Mouse (Mus musculus) liver, embryonic 11.5 days (tissue): ENCODE measurements around the gene Uckl1. TPM values are rescaled to one million over a fixed set of nuclear protein-coding genes. Genes with fewer than 3 reads are reported as not detected.

Experiments
- ATAC-seq: fragments of 200-750 bp; cut with Nextera tagmentation; replicated peaks from 2 replicates; pipeline ENCODE4 v1.8.0; 2017; ENCODE audit warnings: moderate number of reproducible peaks, mild to moderate bottlenecking, moderate TSS enrichment, moderate library complexity; ENCODE audit not compliant: low FRiP score
- DNase-seq: peaks from one replicate; pipeline ENCODE4 v3.0.0-alpha.2; 2017; ENCODE audit warnings: low spot score
- H3K27ac ChIP-seq: fragments of 300-500 bp; sonication (generic); 2 replicates; pipeline ENCODE4 v1.5.1; 2014; ENCODE audit warnings: mild to moderate bottlenecking, low read depth, low read length, control low read depth
- H3K27me3 ChIP-seq: fragments of 300-500 bp; sonication (generic); replicated peaks from 2 replicates; pipeline ENCODE4 v1.6.1; 2014; ENCODE audit warnings: low read length, mixed read lengths; ENCODE audit not compliant: control insufficient read depth, insufficient read depth
- H3K36me3 ChIP-seq: fragments of 300-500 bp; sonication (generic); 2 replicates; pipeline ENCODE4 v1.6.1; 2014; ENCODE audit warnings: mild to moderate bottlenecking, low read length, moderate library complexity, mixed read lengths; ENCODE audit not compliant: control insufficient read depth, insufficient read depth
- H3K4me1 ChIP-seq: fragments of 300-500 bp; sonication (generic); replicated peaks from 2 replicates; pipeline ENCODE4 v1.6.1; 2014; ENCODE audit warnings: low read length, mixed read lengths; ENCODE audit not compliant: control insufficient read depth, insufficient read depth
- H3K4me2 ChIP-seq: fragments of 300-500 bp; sonication (generic); 2 replicates; pipeline ENCODE4 v1.6.1; 2014; ENCODE audit warnings: mild to moderate bottlenecking, control low read depth, moderate library complexity
- H3K4me3 ChIP-seq: fragments of 300-500 bp; sonication (generic); 2 replicates; pipeline ENCODE4 v1.5.1; 2014; ENCODE audit warnings: low read depth, low read length, control low read depth
- H3K9ac ChIP-seq: fragments of 300-500 bp; sonication (generic); 2 replicates; pipeline ENCODE4 v1.6.1; 2014; ENCODE audit warnings: low read depth, low read length, control low read depth
- H3K9me3 ChIP-seq: fragments of 300-500 bp; sonication (generic); 2 replicates; pipeline ENCODE4 v1.6.1; 2016; ENCODE audit warnings: low read length, inconsistent platforms, mixed read lengths; ENCODE audit not compliant: control insufficient read depth
- WGBS: fragments of 180-500 bp; shearing (Covaris S2); extraction: QIAGEN DNeasy Blood & Tissue Kit; methylation state at CpG from one replicate; pipeline ENCODE4 v1.1.7; 2014; 5-methylcytosine and 5-hydroxymethylcytosine counted together
- polyA plus RNA-seq: library from polyadenylated mRNA; unstranded; fragments of >200 nt; fragmentation: Nextera tagmentation; extraction: Ambion mirVana; gene quantifications from 2 replicates; pipeline ENCODE4 v1.2.1, GENCODE M21; 2014

Uckl1 gene
- polyA plus RNA-seq, 1 experiment from 2014 or later = 44.5 TPM

DNA sequence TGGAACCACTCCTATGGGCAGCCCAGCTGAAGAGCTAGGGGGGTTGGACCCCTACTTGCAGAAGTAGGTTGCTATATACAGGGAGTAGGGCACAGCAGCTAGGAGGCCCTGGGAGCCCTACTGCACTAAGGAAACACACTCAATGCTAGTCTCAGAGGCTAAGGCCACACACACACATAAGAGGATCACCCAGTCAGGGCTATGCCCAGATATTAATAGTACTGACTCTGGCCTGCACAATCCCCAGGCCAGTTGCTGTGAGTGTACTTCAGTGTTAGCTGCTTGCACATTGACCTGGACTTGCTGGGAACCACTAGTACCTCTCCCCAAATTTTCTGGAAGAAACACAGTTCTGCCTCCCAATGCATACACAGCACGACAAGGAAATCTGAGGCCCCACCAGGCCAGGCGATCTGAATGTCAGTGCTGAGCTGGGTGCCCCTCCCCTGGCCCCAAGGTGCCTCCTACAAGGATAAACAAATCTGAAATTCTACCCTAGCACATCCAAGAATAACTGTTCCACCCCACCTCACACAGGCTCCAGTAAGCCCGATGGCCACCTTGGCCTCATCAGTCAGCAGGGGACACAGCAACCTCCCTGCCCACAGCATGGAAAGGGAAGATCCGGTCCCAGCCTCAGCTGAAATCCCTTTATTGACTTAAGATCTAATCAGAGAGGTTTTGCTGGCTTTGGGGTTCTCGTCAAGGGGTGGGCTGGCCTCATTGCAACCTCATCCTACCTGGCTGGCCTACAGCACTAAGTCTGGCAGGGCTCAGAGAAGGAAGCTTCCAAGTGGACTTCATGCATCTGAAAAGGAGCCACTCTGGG lies 5.7 kb downstream of the Uckl1 start:
- Histone ChIP-seq H3K27ac (peak overlapping the region; percentile 80), H3K4me1 (peaks cover 48% of the 10 kb centered on the region), H3K36me3 (peaks cover under 1% of the 10 kb centered on the region), H3K9me3 (no peaks in the 10 kb centered on the region), H3K9ac (no peak overlapping the region; the same call in 1 of the 2 replicates), H3K27me3 (no peaks in the 10 kb centered on the region), H3K4me3 (no peak overlapping the region), H3K4me2 (peak overlapping the region; percentile 77)
- peak; percentile 30 for DNase-seq
- no peak for ATAC-seq
- WGBS = 52% methylated on average over 5 of the region's 5 CpGs

DNA sequence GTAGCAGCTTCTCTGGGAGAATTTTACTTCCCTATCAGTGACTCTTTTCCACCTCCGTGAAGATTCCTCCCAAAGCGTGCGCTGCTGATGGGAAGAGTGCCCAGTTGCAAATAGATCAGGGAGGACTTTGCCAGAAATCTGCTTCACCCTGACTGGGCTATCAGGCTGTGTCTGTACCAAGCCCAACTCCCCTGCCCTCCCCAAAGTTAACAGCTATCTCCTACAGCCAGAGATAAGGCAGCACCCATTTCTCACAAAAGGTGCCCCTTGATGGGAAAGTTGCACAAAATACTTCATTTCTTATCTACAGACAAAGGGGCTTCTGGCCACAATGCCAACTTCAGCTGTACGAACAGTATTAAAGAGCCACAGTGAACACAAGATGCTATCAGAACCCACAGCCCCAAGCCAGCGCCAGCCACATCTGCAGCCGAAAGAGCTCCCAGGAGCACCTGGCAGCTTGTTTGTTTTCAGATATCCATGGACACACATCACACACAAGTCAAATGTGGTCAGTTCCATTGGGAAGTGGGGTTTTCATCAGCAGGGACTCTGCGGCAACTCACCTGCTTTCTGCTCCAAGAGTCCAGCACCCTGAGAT lies 6.6 kb downstream of the Uckl1 start:
- Histone ChIP-seq H3K27ac (peak overlapping the region; percentile 80), H3K4me1 (peaks cover 52% of the 10 kb centered on the region), H3K4me2 (peak overlapping the region; percentile 54), H3K27me3 (no peaks in the 10 kb centered on the region), H3K9ac (peak overlapping the region; percentile 8; the same call in 1 of the 2 replicates), H3K36me3 (peaks cover under 1% of the 10 kb centered on the region; the same call in 1 of the 2 replicates), H3K4me3 (peak overlapping the region; percentile 1; the same call in 1 of the 2 replicates), H3K9me3 (no peaks in the 10 kb centered on the region)
- peak; percentile 46 for ATAC-seq
- DNase-seq = peak; percentile 39
- WGBS = 59% methylated on average over 7 of the region's 7 CpGs

DNA sequence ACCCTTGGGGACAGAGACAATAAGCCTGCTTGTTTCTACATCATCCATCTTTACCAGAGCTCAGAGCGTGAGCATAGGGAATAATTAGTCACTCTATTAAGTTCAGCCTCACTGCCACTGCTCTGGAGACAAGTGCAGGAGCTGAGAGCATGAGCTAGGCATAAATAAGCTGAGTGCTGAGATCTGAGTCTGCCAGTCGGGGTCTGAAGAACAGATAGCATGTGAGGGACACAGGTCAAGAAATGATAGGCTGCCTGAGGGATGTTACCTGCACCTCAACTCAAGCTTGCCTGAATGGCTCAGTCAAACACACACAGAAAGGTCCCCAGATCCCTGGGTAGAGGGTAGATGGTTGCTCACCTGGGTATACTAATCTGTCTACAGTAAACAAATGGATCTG lies 7.6 kb downstream of the Uckl1 start:
- Histone ChIP-seq H3K27ac (no peak overlapping the region), H3K4me2 (peak overlapping the region; percentile 15; the same call in 1 of the 2 replicates), H3K4me3 (no peak overlapping the region), H3K4me1 (peaks cover 49% of the 10 kb centered on the region), H3K36me3 (peaks cover 5% of the 10 kb centered on the region), H3K27me3 (no peaks in the 10 kb centered on the region), H3K9ac (0 out of 2 replicates have a peak overlapping the region, but pooled peaks have one; percentile 6), H3K9me3 (no peaks in the 10 kb centered on the region)
- DNase-seq (no peak), ATAC-seq (no peak)
- WGBS = 79% methylated on average over 2 of the region's 2 CpGs

DNA sequence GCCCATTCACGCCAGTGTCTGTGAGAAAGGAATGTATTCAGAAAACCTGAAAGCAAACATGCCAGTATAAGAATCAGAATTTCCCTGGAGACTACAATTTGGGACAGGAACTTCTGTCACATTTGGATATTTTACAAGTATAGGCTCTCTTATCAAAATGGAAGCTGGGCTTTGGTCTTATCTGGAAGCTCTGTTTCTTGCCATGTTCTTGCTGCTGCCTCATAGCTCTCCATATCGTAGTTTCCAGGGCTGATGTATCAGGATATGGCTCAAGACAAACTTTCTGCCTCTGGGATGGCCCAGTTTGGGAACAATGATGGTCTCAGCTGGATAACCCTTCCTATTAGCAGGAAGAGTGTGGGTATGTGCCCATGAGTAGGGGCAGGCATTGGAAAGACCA lies 8.1 kb downstream of the Uckl1 start:
- peaks cover 5% of the 10 kb centered on the region for H3K36me3 ChIP-seq
- no peak overlapping the region for H3K4me3 ChIP-seq
- peak overlapping the region; percentile 15; the same call in 1 of the 2 replicates for H3K4me2 ChIP-seq
- H3K9ac ChIP-seq = no peak overlapping the region
- H3K27ac ChIP-seq = no peak overlapping the region
- 73% methylated on average over 2 of the region's 2 CpGs for WGBS
- H3K27me3 ChIP-seq = no peaks in the 10 kb centered on the region
- peaks cover 49% of the 10 kb centered on the region for H3K4me1 ChIP-seq
- DNase-seq = peak; percentile 26
- ATAC-seq = no peak
- no peaks in the 10 kb centered on the region for H3K9me3 ChIP-seq

DNA sequence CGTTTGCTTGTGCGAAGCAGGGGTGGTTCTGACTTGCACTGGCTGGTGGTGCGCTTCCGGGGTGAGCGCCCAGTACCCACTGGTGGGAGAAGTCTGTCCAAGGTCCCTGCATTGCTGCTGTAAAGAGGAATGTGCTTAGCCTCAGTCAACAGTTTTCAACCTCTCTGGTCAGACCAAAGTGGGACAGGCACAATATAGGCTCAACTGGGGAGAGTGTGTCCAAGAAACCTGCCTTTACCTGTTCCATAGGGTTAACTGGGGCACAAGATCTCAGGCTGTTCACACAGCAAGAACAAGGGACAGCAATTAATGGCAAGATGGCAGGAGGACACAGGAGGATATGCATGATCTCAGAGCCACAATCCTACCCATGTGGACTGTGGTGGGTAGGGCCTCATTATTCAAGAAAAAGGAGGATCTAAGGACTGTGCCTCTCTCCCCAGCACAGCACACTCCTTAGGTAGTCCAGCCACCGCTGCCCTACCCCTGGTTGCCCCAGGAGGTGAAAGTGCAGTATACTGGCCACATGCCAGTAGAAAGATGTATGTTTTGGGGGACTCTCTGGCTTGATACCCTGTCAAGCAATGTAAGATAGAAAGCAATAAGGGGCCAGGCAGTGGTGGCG lies 9.7 kb downstream of the Uckl1 start:
- ATAC-seq (no peak), DNase-seq (peak; percentile 21)
- Histone ChIP-seq H3K9ac (no peak overlapping the region), H3K4me2 (no peak overlapping the region), H3K9me3 (no peaks in the 10 kb centered on the region), H3K4me1 (peaks cover 48% of the 10 kb centered on the region), H3K36me3 (peaks cover 5% of the 10 kb centered on the region), H3K4me3 (no peak overlapping the region), H3K27ac (no peak overlapping the region), H3K27me3 (no peaks in the 10 kb centered on the region)
- whole genome bisulfite sequencing = 92% methylated on average over 7 of the region's 7 CpGs

DNA sequence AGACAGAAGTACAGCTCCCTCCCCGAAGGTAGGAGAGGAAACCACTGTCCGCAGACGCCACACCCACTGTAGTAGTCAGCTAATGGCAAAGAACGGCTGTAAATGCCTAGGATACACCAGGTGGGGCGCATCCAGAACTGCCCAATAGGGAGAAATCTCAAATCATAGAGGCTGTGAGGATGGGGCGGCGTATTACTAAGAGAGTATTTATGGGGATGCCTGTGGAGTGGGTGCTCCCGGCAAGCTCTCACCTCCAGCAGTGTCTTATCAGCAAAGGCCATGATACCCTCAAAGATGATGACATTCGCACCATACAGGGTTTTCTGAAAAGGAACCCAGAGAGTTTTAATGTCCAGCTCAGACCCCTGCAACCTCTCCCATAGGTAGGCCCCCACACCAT lies 10.7 kb downstream of the Uckl1 start:
- no peak overlapping the region for H3K4me3 ChIP-seq
- H3K9ac ChIP-seq = no peak overlapping the region
- DNase-seq (no peak), ATAC-seq (no peak)
- H3K9me3 ChIP-seq = no peaks in the 10 kb centered on the region
- WGBS = 81% methylated on average over 9 of the region's 9 CpGs
- peaks cover 5% of the 10 kb centered on the region for H3K36me3 ChIP-seq
- no peak overlapping the region for H3K4me2 ChIP-seq
- H3K4me1 ChIP-seq = peaks cover 38% of the 10 kb centered on the region
- H3K27ac ChIP-seq = no peak overlapping the region
- no peaks in the 10 kb centered on the region for H3K27me3 ChIP-seq

DNA sequence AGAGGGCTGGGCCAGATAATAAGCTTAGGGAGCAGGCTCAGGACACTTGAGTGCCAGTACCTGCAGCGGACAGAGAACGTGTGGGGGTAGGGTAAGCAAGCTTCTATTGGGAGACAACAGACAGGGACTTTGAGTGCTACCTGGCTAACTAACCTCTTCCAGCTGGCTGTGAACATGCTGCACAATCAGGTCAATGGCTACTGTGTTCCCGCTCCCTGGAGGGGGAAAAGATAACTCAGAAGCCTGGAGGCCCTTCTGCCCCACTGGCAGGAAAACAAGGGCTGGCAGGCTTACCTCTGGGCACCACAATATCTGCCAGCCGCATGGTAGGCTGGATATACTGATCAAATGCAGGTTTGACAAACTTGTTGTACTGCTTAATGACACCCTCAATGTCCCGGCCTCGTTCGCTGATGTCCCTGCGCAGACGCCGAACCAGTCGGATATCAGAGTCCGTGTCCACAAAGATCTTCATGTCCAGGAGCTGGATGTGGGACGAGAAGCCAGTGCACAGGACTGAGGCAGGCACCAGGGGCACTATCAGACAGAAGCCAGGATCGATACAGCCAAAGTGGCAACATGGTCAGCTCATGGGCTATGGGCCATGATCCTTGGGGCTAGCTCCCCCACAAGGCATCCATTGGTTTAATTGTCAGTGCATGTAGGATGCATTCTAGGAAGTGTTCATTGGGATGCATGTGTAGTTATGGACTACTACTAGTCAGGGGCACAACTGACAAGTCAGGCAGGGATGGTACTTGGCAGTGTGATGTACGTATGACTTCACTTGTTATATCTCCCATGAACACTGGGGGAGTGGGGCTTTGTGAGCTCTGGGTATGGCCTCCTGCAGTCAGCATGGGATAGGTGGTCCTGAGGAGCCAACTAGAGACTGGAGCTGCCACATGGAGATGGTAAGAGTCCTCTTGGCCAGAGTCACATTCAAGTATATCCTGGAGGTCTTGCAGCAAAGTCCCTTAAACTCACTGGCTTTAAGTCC lies 11.5 kb downstream of the Uckl1 start:
- H3K4me1 ChIP-seq = peaks cover 37% of the 10 kb centered on the region
- H3K27ac ChIP-seq = no peak overlapping the region
- H3K9ac ChIP-seq = no peak overlapping the region
- peak; percentile 29 for DNase-seq
- no peaks in the 10 kb centered on the region for H3K27me3 ChIP-seq
- ATAC-seq = no peak
- no peaks in the 10 kb centered on the region for H3K9me3 ChIP-seq
- H3K36me3 ChIP-seq = peaks cover 5% of the 10 kb centered on the region
- no peak overlapping the region for H3K4me2 ChIP-seq
- WGBS = 92% methylated on average over 15 of the region's 15 CpGs
- H3K4me3 ChIP-seq = no peak overlapping the region
